Mouse (Mus musculus) forebrain, embryonic 16.5 days (tissue): ENCODE data around the gene Fance. TPM values are rescaled to one million over a fixed set of nuclear protein-coding genes. Genes with fewer than 3 reads are reported as not detected.
"Not testable (repeated sequence)": the region's sequence is repeated elsewhere in the genome, so short reads cannot be mapped to it uniquely, and the experiment has no call there.

ENCODE experiments used
- ATAC-seq: fragments of 200-750 bp; cut with Nextera tagmentation; 2 replicates; pipeline ENCODE4 v1.8.0; 2017; ENCODE audit warnings: mild to moderate bottlenecking, moderate library complexity
- H3K27ac ChIP-seq: fragments of 300-500 bp; sonication (generic); 2 replicates; pipeline ENCODE4 v1.5.1; 2014; ENCODE audit warnings: low read length, control low read depth
- H3K27me3 ChIP-seq: fragments of 300-500 bp; sonication (generic); replicated peaks from 2 replicates; pipeline ENCODE4 v1.6.1; 2014; ENCODE audit warnings: low read length; ENCODE audit not compliant: control insufficient read depth, insufficient read depth
- H3K36me3 ChIP-seq: fragments of 300-500 bp; sonication (generic); 2 replicates; pipeline ENCODE4 v1.6.1; 2014; ENCODE audit not compliant: control insufficient read depth, insufficient read depth
- H3K4me1 ChIP-seq: fragments of 300-500 bp; sonication (generic); replicated peaks from 2 replicates; pipeline ENCODE4 v1.6.1; 2014; ENCODE audit warnings: low read length; ENCODE audit not compliant: control insufficient read depth, insufficient read depth
- H3K4me2 ChIP-seq: fragments of 300-500 bp; sonication (generic); 2 replicates; pipeline ENCODE4 v1.6.1; 2014; ENCODE audit warnings: mild to moderate bottlenecking, low read length, control low read depth
- H3K4me3 ChIP-seq: fragments of 300-500 bp; sonication (generic); replicated peaks from 2 replicates; pipeline ENCODE4 v1.5.1; 2014; ENCODE audit warnings: mild to moderate bottlenecking, low read length, control low read depth
- H3K9ac ChIP-seq: fragments of 300-500 bp; sonication (generic); replicated peaks from 2 replicates; pipeline ENCODE4 v1.6.1; 2014; ENCODE audit warnings: low read depth, low read length, control low read depth
- H3K9me3 ChIP-seq: fragments of 300-500 bp; sonication (generic); 2 replicates; pipeline ENCODE4 v1.6.1; 2016; ENCODE audit warnings: low read length; ENCODE audit not compliant: control insufficient read depth
- WGBS: fragments of 180-500 bp; shearing (Covaris S2); extraction: QIAGEN DNeasy Blood & Tissue Kit; methylation state at CpG from one replicate; pipeline ENCODE4 v1.1.7; 2014; 5-methylcytosine and 5-hydroxymethylcytosine counted together
- polyA plus RNA-seq: library from polyadenylated mRNA; unstranded; fragments of >200 nt; fragmentation: Nextera tagmentation; extraction: Ambion mirVana; gene quantifications from 2 replicates; pipeline ENCODE4 v1.2.1, GENCODE M21; 2015

Fance gene
- polyA plus RNA-seq, 1 experiment from 2014 or later = 25.0 TPM

DNA sequence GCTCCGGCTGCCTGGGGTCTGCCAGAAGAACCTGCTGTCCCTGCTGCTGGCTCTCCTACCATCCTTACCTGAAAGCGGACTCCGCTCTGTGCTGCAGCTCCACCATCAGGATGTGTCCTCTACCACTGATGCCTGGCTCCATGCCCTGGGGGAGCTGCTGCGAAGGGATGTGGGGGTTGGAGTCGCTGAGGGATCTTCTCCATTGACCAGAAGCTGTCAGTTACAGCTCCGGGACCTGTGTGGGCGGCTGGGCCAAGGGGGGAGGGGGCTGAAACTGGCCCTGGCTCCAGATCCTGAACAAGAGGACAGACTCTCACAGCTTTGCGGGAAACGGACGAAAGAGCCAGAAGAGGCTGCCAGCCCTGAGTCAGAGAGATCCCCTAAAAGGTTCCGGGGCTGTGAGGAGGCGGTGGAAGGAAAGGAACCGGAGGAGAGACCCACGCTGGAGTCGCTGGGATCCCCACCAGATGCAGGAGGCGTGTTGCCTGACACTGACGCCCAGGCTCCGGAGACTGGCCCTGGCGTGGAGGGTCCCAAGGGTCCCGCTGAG, 2.4 kb downstream of the Fance start:
- no peak overlapping the region for H3K9ac ChIP-seq
- peaks cover 17% of the 10 kb centered on the region for H3K4me1 ChIP-seq
- H3K4me2 ChIP-seq = no peak overlapping the region
- no peak for ATAC-seq
- WGBS = 76% methylated on average over 20 of the region's 20 CpGs
- H3K27ac ChIP-seq = no peak overlapping the region
- H3K4me3 ChIP-seq = no peak overlapping the region
- 0 out of 2 replicates have a peak, but pooled peaks cover 2% of the 10 kb centered on the region for H3K36me3 ChIP-seq
- no peaks in the 10 kb centered on the region for H3K27me3 ChIP-seq
- H3K9me3 ChIP-seq = no peaks in the 10 kb centered on the region

DNA sequence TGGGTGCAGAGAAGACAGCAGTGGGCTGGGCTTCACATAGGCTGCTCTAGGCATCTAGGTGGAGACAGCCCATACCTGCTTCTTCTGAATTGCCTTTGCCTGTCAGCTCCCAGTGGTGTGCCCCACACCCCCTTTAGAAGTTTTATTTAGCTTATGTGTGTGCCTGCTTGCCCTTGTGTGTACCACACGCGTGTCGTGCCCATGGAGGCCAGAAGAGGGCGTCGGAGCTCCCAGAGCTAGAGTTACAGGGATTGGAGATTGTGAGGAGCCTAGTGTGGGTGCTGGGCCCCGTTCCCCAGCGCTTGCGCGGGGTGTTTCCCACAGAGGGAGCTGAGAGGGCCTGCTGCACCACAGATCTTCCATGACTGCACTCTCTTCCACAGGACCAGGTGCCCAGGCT, 3.2 kb downstream of the Fance start:
- H3K4me3 ChIP-seq = no peak overlapping the region
- peaks cover 17% of the 10 kb centered on the region for H3K4me1 ChIP-seq
- H3K27ac ChIP-seq = no peak overlapping the region
- H3K27me3 ChIP-seq = no peaks in the 10 kb centered on the region
- no peaks in the 10 kb centered on the region for H3K9me3 ChIP-seq
- no peak overlapping the region for H3K9ac ChIP-seq
- ATAC-seq = no peak
- H3K4me2 ChIP-seq = no peak overlapping the region
- WGBS = 93% methylated on average over 9 of the region's 9 CpGs
- H3K36me3 ChIP-seq = 0 out of 2 replicates have a peak, but pooled peaks cover 2% of the 10 kb centered on the region

DNA sequence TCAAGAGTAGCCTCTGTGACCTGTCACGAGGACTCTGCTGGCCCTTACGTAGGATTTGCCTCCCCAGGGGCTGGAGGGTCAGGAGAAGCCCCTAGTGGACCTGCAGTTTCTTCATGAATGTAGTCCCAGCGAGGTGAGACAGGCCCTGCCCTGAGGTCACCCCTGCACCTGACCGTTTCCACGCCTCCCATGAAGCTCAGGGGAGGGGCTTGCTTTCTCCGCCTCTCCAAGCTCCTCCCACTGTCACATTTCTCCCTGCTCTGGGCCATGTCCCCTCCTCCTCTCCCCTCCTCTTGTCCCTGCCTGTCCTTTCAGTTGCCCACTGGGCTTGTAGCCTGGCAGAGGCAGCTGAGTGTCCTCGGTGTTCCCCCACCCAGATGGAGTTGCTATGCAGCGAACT, 3.8 kb downstream of the Fance start:
- Histone ChIP-seq H3K4me1 (peaks cover 17% of the 10 kb centered on the region), H3K27me3 (no peaks in the 10 kb centered on the region), H3K4me2 (no peak overlapping the region), H3K9ac (no peak overlapping the region), H3K4me3 (no peak overlapping the region), H3K9me3 (no peaks in the 10 kb centered on the region), H3K36me3 (0 out of 2 replicates have a peak, but pooled peaks cover 2% of the 10 kb centered on the region), H3K27ac (no peak overlapping the region)
- ATAC-seq = no peak
- WGBS = 57% methylated on average over 8 of the region's 8 CpGs

DNA sequence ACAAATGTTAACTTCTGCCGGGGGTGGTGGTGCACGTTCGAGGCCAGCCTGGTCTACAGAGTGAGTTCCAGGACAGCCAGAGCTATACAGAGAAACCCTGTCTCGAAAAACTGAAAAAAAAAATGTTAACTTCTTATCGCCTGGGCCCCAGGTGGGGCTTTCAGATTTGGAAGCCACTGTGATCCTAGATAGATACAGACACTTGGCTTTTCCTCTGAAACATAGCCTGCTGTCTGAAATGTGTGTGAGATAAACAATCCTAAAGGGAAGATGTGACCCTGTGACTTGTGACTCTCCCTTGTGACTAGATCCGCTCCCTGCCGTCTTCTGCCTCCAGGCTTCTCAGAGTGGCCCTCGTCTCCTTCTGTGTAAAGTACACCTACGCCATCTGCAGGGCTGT, 4.4 kb downstream of the Fance start:
- Histone ChIP-seq H3K27me3 (no peaks in the 10 kb centered on the region), H3K36me3 (0 out of 2 replicates have a peak, but pooled peaks cover 2% of the 10 kb centered on the region), H3K4me2 (no peak overlapping the region), H3K9me3 (no peaks in the 10 kb centered on the region), H3K9ac (no peak overlapping the region), H3K4me1 (peaks cover 13% of the 10 kb centered on the region), H3K4me3 (no peak overlapping the region), H3K27ac (no peak overlapping the region)
- 85% methylated on average over 9 of the region's 9 CpGs for WGBS
- no peak for ATAC-seq

DNA sequence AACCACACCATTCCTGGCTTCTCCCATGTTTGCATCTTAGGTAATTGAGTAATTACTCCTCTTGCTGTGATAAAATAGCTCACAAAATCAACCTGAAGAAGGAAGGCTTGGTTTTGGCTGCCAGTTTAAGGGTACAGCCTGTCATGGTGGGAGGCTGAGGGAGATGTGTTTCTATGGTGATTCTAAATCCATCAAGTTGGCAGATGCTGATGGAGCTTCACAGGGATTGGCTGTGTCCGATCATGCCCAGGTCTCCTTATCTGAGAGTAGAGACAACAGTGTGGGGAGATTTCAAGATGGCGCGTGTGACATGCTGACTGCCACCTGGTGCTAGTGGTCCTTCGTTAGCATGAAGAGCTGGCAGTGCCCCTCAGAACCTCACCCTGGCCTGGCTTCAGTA, 8.4 kb downstream of the Fance start:
- H3K9me3 ChIP-seq = no peaks in the 10 kb centered on the region
- H3K36me3 ChIP-seq = 0 out of 2 replicates have a peak, but pooled peaks cover 2% of the 10 kb centered on the region
- ATAC-seq = no peak
- no peak overlapping the region for H3K27ac ChIP-seq
- H3K4me1 ChIP-seq = no peaks in the 10 kb centered on the region
- H3K4me3 ChIP-seq = no peak overlapping the region
- no peaks in the 10 kb centered on the region for H3K27me3 ChIP-seq
- no peak overlapping the region for H3K9ac ChIP-seq
- no peak overlapping the region for H3K4me2 ChIP-seq
- 96% methylated on average over 4 of the region's 4 CpGs for WGBS

DNA sequence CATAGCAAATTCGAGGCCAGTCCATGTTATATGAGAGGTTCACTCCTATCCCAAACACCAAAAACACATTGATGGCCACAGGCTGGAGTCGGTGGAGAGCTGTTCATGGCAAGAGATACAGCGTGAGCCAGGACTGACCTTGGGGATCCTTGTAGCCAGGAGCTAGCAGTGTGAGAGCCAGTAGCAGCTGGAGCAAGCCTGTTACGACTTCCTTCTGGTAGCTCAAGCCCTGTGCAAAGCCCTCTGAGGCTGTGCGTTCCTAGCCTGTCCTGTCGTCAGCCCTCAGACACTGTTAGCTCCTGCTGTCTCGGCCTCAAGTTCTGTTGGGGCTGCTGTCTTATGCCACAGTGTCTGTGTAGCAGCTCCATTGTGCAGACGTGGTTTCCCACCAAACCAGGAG, 10.5 kb downstream of the Fance start:
- no peaks in the 10 kb centered on the region for H3K36me3 ChIP-seq
- no peak overlapping the region for H3K27ac ChIP-seq
- H3K4me2 ChIP-seq = no peak overlapping the region
- peaks cover 7% of the 10 kb centered on the region for H3K4me1 ChIP-seq
- H3K9ac ChIP-seq = no peak overlapping the region
- H3K4me3 ChIP-seq = no peak overlapping the region
- no peak for ATAC-seq
- H3K9me3 ChIP-seq = no peaks in the 10 kb centered on the region
- H3K27me3 ChIP-seq = no peaks in the 10 kb centered on the region
- 95% methylated on average over 8 of the region's 8 CpGs for WGBS

DNA sequence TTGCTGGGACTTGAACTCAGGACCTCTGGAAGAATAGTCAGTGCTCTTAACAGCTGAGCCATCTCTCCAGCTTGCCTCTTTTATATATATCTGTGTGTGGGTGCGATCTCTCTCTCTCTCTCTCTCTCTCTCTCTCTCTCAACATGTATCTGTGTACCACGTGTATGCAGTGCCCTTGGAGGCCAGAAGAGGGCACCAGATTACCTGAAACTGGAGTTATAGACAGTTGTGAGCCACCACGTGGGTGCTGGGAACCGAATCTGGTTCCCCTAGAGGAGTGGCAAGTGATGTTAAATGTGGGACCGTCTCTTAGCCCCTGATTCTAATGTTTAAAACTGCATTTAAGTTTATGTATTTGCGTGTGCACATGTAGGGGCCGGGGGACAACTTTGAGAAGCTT, 11.1 kb downstream of the Fance start:
- H3K9me3 ChIP-seq, H3K27me3 ChIP-seq, H3K36me3 ChIP-seq, H3K9ac ChIP-seq, H3K4me3 ChIP-seq, ATAC-seq, H3K27ac ChIP-seq, H3K4me1 ChIP-seq, H3K4me2 ChIP-seq: not testable (repeated sequence)
- WGBS = 94% methylated on average over 7 of the region's 7 CpGs

DNA sequence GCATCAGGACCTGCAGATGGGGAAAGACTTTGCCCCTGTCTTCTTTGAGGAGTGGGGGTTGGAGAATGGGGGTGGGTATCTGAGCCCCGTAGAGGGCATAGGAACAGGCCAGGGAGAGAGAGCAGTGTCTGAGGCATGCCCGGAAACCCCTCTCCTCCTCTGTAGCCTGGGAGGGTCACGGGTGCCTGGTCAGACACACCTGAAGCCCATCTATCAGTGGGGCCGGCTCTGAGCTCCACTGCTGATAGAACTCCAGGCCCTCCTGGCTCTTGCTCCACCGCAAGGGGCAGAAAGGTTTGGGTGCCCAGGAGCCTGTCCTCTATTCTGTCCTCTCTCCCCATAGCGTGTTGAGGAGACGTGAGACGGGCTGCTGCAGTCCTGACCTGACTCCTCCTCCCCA, 12.4 kb downstream of the Fance start:
- no peaks in the 10 kb centered on the region for H3K27me3 ChIP-seq
- no peaks in the 10 kb centered on the region for H3K9me3 ChIP-seq
- H3K9ac ChIP-seq = no peak overlapping the region
- no peaks in the 10 kb centered on the region; the same call in 1 of the 2 replicates for H3K36me3 ChIP-seq
- H3K4me2 ChIP-seq = no peak overlapping the region
- ATAC-seq = no peak
- WGBS = 93% methylated on average over 8 of the region's 8 CpGs
- H3K4me3 ChIP-seq = no peak overlapping the region
- H3K27ac ChIP-seq = no peak overlapping the region
- H3K4me1 ChIP-seq = peaks cover 18% of the 10 kb centered on the region

DNA sequence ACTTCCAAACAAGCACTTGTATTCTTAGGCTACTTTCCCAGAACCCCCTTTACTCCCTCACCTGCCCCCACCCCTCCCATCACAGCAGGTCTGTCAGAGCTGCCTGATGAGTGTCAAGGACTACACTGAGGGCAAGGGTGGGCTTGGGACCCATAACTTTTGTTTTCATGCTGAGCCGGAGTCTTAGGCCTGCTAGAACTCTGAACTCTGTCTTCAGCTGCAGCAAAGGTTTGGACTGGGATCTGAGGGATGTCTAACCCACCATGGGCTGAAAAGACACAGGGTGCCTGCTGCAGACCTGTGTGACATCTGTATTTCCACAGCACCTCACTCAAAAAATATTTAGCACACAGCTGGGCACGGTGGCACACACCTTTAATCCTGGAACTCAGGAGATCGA, 13.6 kb downstream of the Fance start:
- Histone ChIP-seq H3K27me3 (no peaks in the 10 kb centered on the region), H3K9me3 (no peaks in the 10 kb centered on the region), H3K9ac (no peak overlapping the region), H3K36me3 (peaks cover 5% of the 10 kb centered on the region; the same call in 1 of the 2 replicates), H3K4me2 (no peak overlapping the region), H3K4me3 (no peak overlapping the region), H3K27ac (no peak overlapping the region), H3K4me1 (peaks cover 18% of the 10 kb centered on the region)
- 78% methylated on average over 3 of the region's 3 CpGs for WGBS
- no peak for ATAC-seq
